Mouse (Mus musculus): ENCODE measurements around the gene Crtc3. TPM values are rescaled to one million over a fixed set of nuclear protein-coding genes. Genes with fewer than 3 reads are reported as not detected.
A peak's percentile ranks its signal among the peaks of the same experiment; 100 is the strongest.

The Crtc3 gene
- polyA plus RNA-seq, 1 experiment from 2014 or later = 14.0 TPM

- no peak overlapping the region for H3K27ac ChIP-seq (replicated peaks; ENCODE audit: low read depth, low read length)
- H3K27me3 ChIP-seq (ENCODE audit: control insufficient read depth, insufficient read depth, low read length) = no peaks in the 10 kb centered on the region
- H3K9me3 ChIP-seq (ENCODE audit: control insufficient read depth, low read length) = no peaks in the 10 kb centered on the region
- no peak overlapping the region for H3K4me3 ChIP-seq (replicated peaks; ENCODE audit: low read depth, low read length)
- H3K4me1 ChIP-seq (ENCODE audit: control insufficient read depth, insufficient read depth, low read length) = no peaks in the 10 kb centered on the region
- DNase-seq = no peak
- 91% methylated on average over 6 of the region's 6 CpGs for WGBS
- H3K4me2 ChIP-seq (ENCODE audit: low read length) = no peak overlapping the region
- no peak for ATAC-seq (ENCODE audit: low FRiP score, low TSS enrichment)
- no peak overlapping the region for H3K9ac ChIP-seq (replicated peaks; ENCODE audit: low read length)
- H3K36me3 ChIP-seq (ENCODE audit: control insufficient read depth, insufficient read depth, low read length) = 0 out of 2 replicates have a peak, but pooled peaks cover 2% of the 10 kb centered on the region
These were observed 17.8 kb downstream of the Crtc3 start for GRCm38 (mm10) chr7:80670889-80671288.

GRCm38 (mm10) chr7:80667190-80667589 is 21.5 kb downstream of the Crtc3 start:
- DNase-seq (no peak), ATAC-seq (ENCODE audit: low FRiP score, low TSS enrichment) (no peak)
- 82% methylated on average over 11 of the region's 11 CpGs for WGBS
- H3K4me1 ChIP-seq (ENCODE audit: control insufficient read depth, insufficient read depth, low read length) = no peaks in the 10 kb centered on the region
- H3K27ac ChIP-seq (replicated peaks; ENCODE audit: low read depth, low read length) = no peak overlapping the region; the same call in 1 of the 2 replicates
- H3K27me3 ChIP-seq (ENCODE audit: control insufficient read depth, insufficient read depth, low read length) = no peaks in the 10 kb centered on the region
- H3K9ac ChIP-seq (replicated peaks; ENCODE audit: low read length) = no peak overlapping the region
- H3K4me3 ChIP-seq (replicated peaks; ENCODE audit: low read depth, low read length) = no peak overlapping the region
- H3K4me2 ChIP-seq (ENCODE audit: low read length) = no peak overlapping the region
- no peaks in the 10 kb centered on the region for H3K36me3 ChIP-seq (ENCODE audit: control insufficient read depth, insufficient read depth, low read length)
- no peaks in the 10 kb centered on the region for H3K9me3 ChIP-seq (ENCODE audit: control insufficient read depth, low read length)

GRCm38 (mm10) chr7:80666198-80666915 is 22.3 kb downstream of the Crtc3 start:
- WGBS = 83% methylated on average over 10 of the region's 10 CpGs

GRCm38 (mm10) chr7:80661082-80661481 is 27.6 kb downstream of the Crtc3 start:
- no peak for DNase-seq
- H3K4me3 ChIP-seq (replicated peaks; ENCODE audit: low read depth, low read length) = no peak overlapping the region
- H3K27me3 ChIP-seq (ENCODE audit: control insufficient read depth, insufficient read depth, low read length) = no peaks in the 10 kb centered on the region
- no peaks in the 10 kb centered on the region for H3K9me3 ChIP-seq (ENCODE audit: control insufficient read depth, low read length)
- H3K36me3 ChIP-seq (ENCODE audit: control insufficient read depth, insufficient read depth, low read length) = no peaks in the 10 kb centered on the region
- H3K4me1 ChIP-seq (ENCODE audit: control insufficient read depth, insufficient read depth, low read length) = no peaks in the 10 kb centered on the region
- H3K9ac ChIP-seq (replicated peaks; ENCODE audit: low read length) = no peak overlapping the region
- 93% methylated on average over 4 of the region's 4 CpGs for WGBS
- no peak overlapping the region for H3K4me2 ChIP-seq (ENCODE audit: low read length)
- ATAC-seq (ENCODE audit: low FRiP score, low TSS enrichment) = no peak
- H3K27ac ChIP-seq (replicated peaks; ENCODE audit: low read depth, low read length) = 0 out of 2 replicates have a peak overlapping the region, but pooled peaks have one; percentile 5

More at GRCm38 (mm10) chr7:80666198-80666915, 22.3 kb downstream of the Crtc3 start:
- Histone ChIP-seq H3K9ac (replicated peaks; ENCODE audit: low read length) (no peak overlapping the region), H3K4me3 (replicated peaks; ENCODE audit: low read depth, low read length) (no peak overlapping the region), H3K9me3 (ENCODE audit: control insufficient read depth, low read length) (no peaks in the 10 kb centered on the region), H3K4me2 (ENCODE audit: low read length) (no peak overlapping the region), H3K36me3 (ENCODE audit: control insufficient read depth, insufficient read depth, low read length) (no peaks in the 10 kb centered on the region), H3K4me1 (ENCODE audit: control insufficient read depth, insufficient read depth, low read length) (no peaks in the 10 kb centered on the region), H3K27me3 (ENCODE audit: control insufficient read depth, insufficient read depth, low read length) (no peaks in the 10 kb centered on the region), H3K27ac (replicated peaks; ENCODE audit: low read depth, low read length) (no peak overlapping the region)
- no peak for ATAC-seq (ENCODE audit: low FRiP score, low TSS enrichment)
- DNase-seq = no peak

GRCm38 (mm10) chr7:80660619-80661018 is 28.1 kb downstream of the Crtc3 start:
- Histone ChIP-seq H3K27me3 (ENCODE audit: control insufficient read depth, insufficient read depth, low read length) (no peaks in the 10 kb centered on the region), H3K27ac (replicated peaks; ENCODE audit: low read depth, low read length) (peak overlapping the region; percentile 5; the same call in 1 of the 2 replicates), H3K36me3 (ENCODE audit: control insufficient read depth, insufficient read depth, low read length) (no peaks in the 10 kb centered on the region), H3K9me3 (ENCODE audit: control insufficient read depth, low read length) (no peaks in the 10 kb centered on the region), H3K4me1 (ENCODE audit: control insufficient read depth, insufficient read depth, low read length) (peaks cover 4% of the 10 kb centered on the region), H3K9ac (replicated peaks; ENCODE audit: low read length) (no peak overlapping the region), H3K4me3 (replicated peaks; ENCODE audit: low read depth, low read length) (no peak overlapping the region), H3K4me2 (ENCODE audit: low read length) (no peak overlapping the region)
- ATAC-seq (ENCODE audit: low FRiP score, low TSS enrichment) = peak; percentile 60; the same call in 1 of the 2 replicates
- DNase-seq = peak; percentile 74
- 66% methylated on average over 4 of the region's 4 CpGs for WGBS

GRCm38 (mm10) chr7:80657896-80658295 is 30.8 kb downstream of the Crtc3 start:
- ATAC-seq (ENCODE audit: low FRiP score, low TSS enrichment) (no peak), DNase-seq (peak; percentile 28)
- Histone ChIP-seq H3K4me2 (ENCODE audit: low read length) (no peak overlapping the region), H3K9me3 (ENCODE audit: control insufficient read depth, low read length) (no peaks in the 10 kb centered on the region), H3K27me3 (ENCODE audit: control insufficient read depth, insufficient read depth, low read length) (no peaks in the 10 kb centered on the region), H3K9ac (replicated peaks; ENCODE audit: low read length) (no peak overlapping the region), H3K4me3 (replicated peaks; ENCODE audit: low read depth, low read length) (no peak overlapping the region), H3K36me3 (ENCODE audit: control insufficient read depth, insufficient read depth, low read length) (no peaks in the 10 kb centered on the region), H3K4me1 (ENCODE audit: control insufficient read depth, insufficient read depth, low read length) (peaks cover 23% of the 10 kb centered on the region), H3K27ac (replicated peaks; ENCODE audit: low read depth, low read length) (no peak overlapping the region; the same call in 1 of the 2 replicates)
- WGBS = 64% methylated on average over 8 of the region's 8 CpGs

GRCm38 (mm10) chr7:80655350-80656013 is 33.2 kb downstream of the Crtc3 start:
- Histone ChIP-seq H3K36me3 (ENCODE audit: control insufficient read depth, insufficient read depth, low read length) (no peaks in the 10 kb centered on the region), H3K27ac (replicated peaks; ENCODE audit: low read depth, low read length) (peak overlapping the region; percentile 37; the same call in 1 of the 2 replicates), H3K4me2 (ENCODE audit: low read length) (no peak overlapping the region), H3K4me1 (ENCODE audit: control insufficient read depth, insufficient read depth, low read length) (peaks cover 28% of the 10 kb centered on the region), H3K9me3 (ENCODE audit: control insufficient read depth, low read length) (no peaks in the 10 kb centered on the region), H3K9ac (replicated peaks; ENCODE audit: low read length) (no peak overlapping the region), H3K27me3 (ENCODE audit: control insufficient read depth, insufficient read depth, low read length) (no peaks in the 10 kb centered on the region), H3K4me3 (replicated peaks; ENCODE audit: low read depth, low read length) (no peak overlapping the region)
- ATAC-seq (ENCODE audit: low FRiP score, low TSS enrichment) (no peak), DNase-seq (peak; percentile 37)
- WGBS = 75% methylated on average over 6 of the region's 6 CpGs

GRCm38 (mm10) chr7:80654926-80655325 is 33.8 kb downstream of the Crtc3 start:
- Histone ChIP-seq H3K27ac (replicated peaks; ENCODE audit: low read depth, low read length) (peak overlapping the region; percentile 37; the same call in 1 of the 2 replicates), H3K4me3 (replicated peaks; ENCODE audit: low read depth, low read length) (no peak overlapping the region), H3K27me3 (ENCODE audit: control insufficient read depth, insufficient read depth, low read length) (no peaks in the 10 kb centered on the region), H3K9ac (replicated peaks; ENCODE audit: low read length) (no peak overlapping the region), H3K4me1 (ENCODE audit: control insufficient read depth, insufficient read depth, low read length) (peaks cover 28% of the 10 kb centered on the region), H3K9me3 (ENCODE audit: control insufficient read depth, low read length) (no peaks in the 10 kb centered on the region), H3K36me3 (ENCODE audit: control insufficient read depth, insufficient read depth, low read length) (no peaks in the 10 kb centered on the region), H3K4me2 (ENCODE audit: low read length) (no peak overlapping the region)
- no peak for DNase-seq
- ATAC-seq (ENCODE audit: low FRiP score, low TSS enrichment) = no peak
- WGBS = 62% methylated on average over 5 of the region's 5 CpGs
